Mouse (Mus musculus): ENCODE measurements around the gene Stmn3.

GRCm38 (mm10) chr2:181266839-181267238 lies 47.5 kb downstream of the Stmn3 start:
- no peak for TF ChIP-seq EP300 (IDR thresholded peaks at IDR 0.05; ENCODE audit: insufficient read depth, low read depth, low read length)
- TF ChIP-seq POLR2A (IDR thresholded peaks at IDR 0.05; ENCODE audit: insufficient read depth, low read length) = no peak
